ENCODE assay signal across 8 mouse cellular contexts in the genomic region with DNA sequence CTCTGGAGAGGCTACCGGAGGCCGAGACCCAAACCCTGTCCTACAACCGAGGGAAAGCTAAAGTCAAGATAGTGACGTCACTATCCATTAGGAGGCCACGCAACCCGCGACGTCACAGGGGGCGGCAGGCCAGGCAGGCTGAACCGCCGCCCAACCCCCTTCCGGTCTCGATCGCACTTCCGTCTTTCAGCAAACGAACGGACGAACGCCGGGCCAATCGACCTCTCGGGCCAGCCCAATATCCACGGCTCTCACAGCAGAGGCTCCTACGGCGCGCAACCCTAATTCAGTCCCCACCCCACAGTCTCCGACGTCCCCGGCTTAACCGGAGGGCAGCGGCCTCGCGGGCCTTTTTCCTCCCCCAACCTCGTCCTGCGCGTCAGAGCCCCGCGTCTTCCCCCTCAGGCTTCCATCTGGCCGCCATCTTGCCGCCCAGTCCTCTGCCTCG. TPM values are rescaled to one million over a fixed set of nuclear protein-coding genes. Genes with fewer than 3 reads are reported as not detected.
DNase-seq lines count a peak whose midpoint lies in the region; ATAC-seq lines count a peak whose summit lies in the region.

A gene (plus strand): TSS at position 192 of the 448 bp plus-strand sequence.

- H3K4me3 ChIP-seq in hindbrain, embryonic 13.5 days: peak within 1 kb of the TSS; percentile 100

- peak; percentile 44 for ATAC-seq in hindbrain, embryonic 13.5 days (ENCODE audit: low FRiP score)

- DNase-seq in NIH3T3 (ENCODE audit: low read depth): peak; percentile 92
- peak; percentile 85 for DNase-seq in cerebellum, adult 9-11 months
- peak; percentile 63 to 70 for DNase-seq in frontal cortex, postnatal 14 days (ENCODE audit: low spot score in 2 of 2)
- peak; percentile 73 to 76 for DNase-seq in layer of hippocampus, postnatal 25 days (ENCODE audit: extremely low spot score in 1 of 2, low spot score in 1 of 2)
- DNase-seq in lung, postnatal 36 days: peak; percentile 95
- peak; percentile 53 for DNase-seq in retina, postnatal 7 days (ENCODE audit: low read depth, low spot score)
- DNase-seq in urinary bladder, adult 18-20 months (ENCODE audit: low spot score in 2 of 2): peak; percentile 66 to 76

- H3K9me3 ChIP-seq in hindbrain, embryonic 13.5 days: no peaks in the 10 kb centered on the region

- H3K36me3 ChIP-seq in hindbrain, embryonic 13.5 days: peaks cover 18% of the 10 kb centered on the region

- H3K9ac ChIP-seq in hindbrain, embryonic 13.5 days: peak within 1 kb of the TSS; percentile 99

- H3K27me3 ChIP-seq in hindbrain, embryonic 13.5 days: no peaks in the 10 kb centered on the region

- under 1% methylated on average over 41 of the region's 41 CpGs for WGBS in hindbrain, embryonic 13.5 days

- peaks cover 51% of the 10 kb centered on the region for H3K4me1 ChIP-seq in hindbrain, embryonic 13.5 days (replicated peaks)

- peak within 1 kb of the TSS; percentile 100 for H3K4me2 ChIP-seq in hindbrain, embryonic 13.5 days

- H3K27ac ChIP-seq in hindbrain, embryonic 13.5 days: peak within 1 kb of the TSS; percentile 98

RNA-seq across cellular contexts. Expression of the gene that starts here (rescaled TPM):
- polyA plus RNA-seq in hindbrain, embryonic 13.5 days (2015; fragmentation: Nextera tagmentation; extraction: Ambion mirVana): 0.55 and 1.1 TPM in 2 replicates
- under 1 TPM in 1 of 2 experiments, not detected in 1; 0.37 TPM for total RNA-seq in layer of hippocampus, postnatal 25 days (2021)

Comparison
In these comparisons a context has a peak if more than half of its experiments do, and no peak if none do; other contexts are left out.
1. Peak in every context shown above with its lines: DNase-seq, ATAC-seq, H3K4me3 ChIP-seq and H3K27ac ChIP-seq.
2. Peak in DNase-seq in layer of hippocampus, postnatal 25 days; RNA of the gene not detected or under 1 TPM.